Mouse (Mus musculus) heart, adult 2 months (tissue): ENCODE measurements around the gene Gm20388.

Experiments
- CTCF ChIP-seq: fragments of 200-600 bp; IDR thresholded peaks from 2 replicates; pipeline ENCODE4 v1.8.1; 2022; ENCODE audit warnings: antibody characterized with exemption, mild to moderate bottlenecking, moderate library complexity
- EP300 ChIP-seq: fragments of 200-500 bp; IDR thresholded peaks from 2 replicates; pipeline ENCODE4 v1.6.1; 2011; ENCODE audit warnings: low read depth, low read length, control low read depth; ENCODE audit not compliant: insufficient read depth
- POLR2A ChIP-seq: fragments of 200-500 bp; IDR thresholded peaks from 2 replicates; pipeline ENCODE4 v1.6.1; 2011; ENCODE audit warnings: mild to moderate bottlenecking, low read depth, low read length, control low read depth; ENCODE audit not compliant: insufficient read depth

- TF ChIP-seq EP300 (peak; percentile 89), CTCF (peak; percentile 96), POLR2A (peak; percentile 69)
These were observed 2229.1 kb downstream of the Gm20388 start for GRCm38 (mm10) chr8:122139784-122140183.
